Mouse (Mus musculus) megakaryocyte, embryonic 14.5 days (primary cell): ENCODE measurements around the gene E330014E10Rik. TPM values are rescaled to one million over a fixed set of nuclear protein-coding genes. Genes with fewer than 3 reads are reported as not detected.
"Not testable (repeated sequence)": the region's sequence is repeated elsewhere in the genome, so short reads cannot be mapped to it uniquely, and the experiment has no call there.

Experiments
- H3K27me3 ChIP-seq: replicated peaks from 2 replicates; pipeline ENCODE3; 2012; ENCODE audit warnings: inconsistent platforms
- H3K36me3 ChIP-seq: replicated peaks from 2 replicates; pipeline ENCODE3; 2012; ENCODE audit warnings: low read length, inconsistent platforms, mixed read lengths
- H3K4me1 ChIP-seq: 2 replicates; pipeline ENCODE4 v1.6.1; 2012; ENCODE audit warnings: inconsistent platforms
- H3K4me3 ChIP-seq: replicated peaks from 2 replicates; pipeline ENCODE3; 2012; ENCODE audit warnings: moderate library complexity, mild to moderate bottlenecking, inconsistent platforms
- H3K9me3 ChIP-seq: 2 replicates; pipeline ENCODE4 v1.6.1; 2012; ENCODE audit warnings: inconsistent platforms
- FLI1 ChIP-seq: IDR thresholded peaks from 2 replicates; pipeline ENCODE4 v1.6.1; 2012; ENCODE audit warnings: low read length, inconsistent platforms, mixed read lengths
- GATA1 ChIP-seq: IDR thresholded peaks from 3 replicates; pipeline ENCODE4 v1.6.1; 2012; ENCODE audit warnings: mixed read lengths, low read length, inconsistent platforms, borderline replicate concordance
- polyA plus RNA-seq: library from polyadenylated mRNA; stranded (reverse); fragments of >175 nt; gene quantifications from 2 replicates; pipeline ENCODE4 v1.2.3, GENCODE M21; 2012; ENCODE audit warnings: low replicate concordance; ENCODE audit not compliant: insufficient read depth

The E330014E10Rik gene
- polyA plus RNA-seq, result not detected in 2 replicates

- not testable (repeated sequence) for H3K4me1 ChIP-seq, H3K4me3 ChIP-seq, H3K9me3 ChIP-seq, H3K27me3 ChIP-seq, H3K36me3 ChIP-seq
These were observed at the start of gene E330014E10Rik for GRCm38 (mm10) chr5:95775690-95776089. Gene E330014E10Rik (plus strand): TSS chr5:95775990.

GRCm38 (mm10) chr5:95736073-95736472 is 39.7 kb upstream of the E330014E10Rik start, which contains the start of gene Gm7978:
Gene Gm7978 (minus strand): TSS chr5:95736173.
- not testable (repeated sequence) for H3K4me3 ChIP-seq, H3K27me3 ChIP-seq, H3K9me3 ChIP-seq, H3K36me3 ChIP-seq, H3K4me1 ChIP-seq

- not testable (repeated sequence) for H3K4me1 ChIP-seq, H3K4me3 ChIP-seq, H3K9me3 ChIP-seq, H3K27me3 ChIP-seq, H3K36me3 ChIP-seq
These were observed 34.1 kb upstream of the E330014E10Rik start, which contains the start of gene Gm7982 for GRCm38 (mm10) chr5:95741714-95742113. Gene Gm7982 (plus strand): TSS chr5:95742014.

- H3K27me3 ChIP-seq, H3K36me3 ChIP-seq, H3K4me3 ChIP-seq, H3K4me1 ChIP-seq, H3K9me3 ChIP-seq: not testable (repeated sequence)
These were observed 35.1 kb downstream of the E330014E10Rik start for GRCm38 (mm10) chr5:95810841-95811240.

GRCm38 (mm10) chr5:95836580-95836979 is 60.8 kb downstream of the E330014E10Rik start:
- H3K27me3 ChIP-seq, result no peaks in the 10 kb centered on the region
- H3K4me1 ChIP-seq, result no peaks in the 10 kb centered on the region
- H3K4me3 ChIP-seq, result no peak overlapping the region
- H3K9me3 ChIP-seq, result peaks cover 15% of the 10 kb centered on the region; the same call in 1 of the 2 replicates
- H3K36me3 ChIP-seq, result no peaks in the 10 kb centered on the region
- TF ChIP-seq GATA1, result no peak
- no peak for TF ChIP-seq FLI1

- H3K27me3 ChIP-seq, result no peaks in the 10 kb centered on the region
- no peaks in the 10 kb centered on the region for H3K36me3 ChIP-seq
- 0 out of 2 replicates have a peak, but pooled peaks cover 6% of the 10 kb centered on the region for H3K9me3 ChIP-seq
- no peaks in the 10 kb centered on the region for H3K4me1 ChIP-seq
- TF ChIP-seq FLI1 (no peak), GATA1 (no peak)
- H3K4me3 ChIP-seq, result no peak overlapping the region
These were observed 78.2 kb downstream of the E330014E10Rik start for GRCm38 (mm10) chr5:95854030-95854429.

Other genes with a start within 250 kb of the E330014E10Rik start
- not detected in 2 replicates for gene Gm7971, start 181.1 kb upstream of the E330014E10Rik start, polyA plus RNA-seq
- not detected in 2 replicates for gene Gm7978, start 39.8 kb upstream of the E330014E10Rik start, polyA plus RNA-seq
- gene Gm7982, start 34.0 kb upstream of the E330014E10Rik start, polyA plus RNA-seq, result not detected in 2 replicates
- not detected in 2 replicates for gene Cxcl13, start 181.0 kb downstream of the E330014E10Rik start, polyA plus RNA-seq